Mouse (Mus musculus) MEL (cell line): ENCODE results near the gene Arl15. TPM values are rescaled to one million over a fixed set of nuclear protein-coding genes. Genes with fewer than 3 reads are reported as not detected.

Experiments used
- DNase-seq: peaks from one replicate; pipeline ENCODE4 v3.0.0; 2011; ENCODE audit warnings: low read depth, low spot score
- H3K27ac ChIP-seq: 2 replicates; pipeline ENCODE4 v1.5.1; 2012; ENCODE audit warnings: low read depth, mild to moderate bottlenecking, control low read depth, low read length, moderate library complexity; ENCODE audit not compliant: control insufficient read depth
- H3K27me3 ChIP-seq, 2 experiments: fragments of 150-350 bp in 1 of 2; sonication (generic) in 1 of 2; 2 replicates each; pipeline ENCODE4 v1.6.1; 2012; ENCODE audit warnings: low read length in 2 of 2, mild to moderate bottlenecking in 2 of 2, improper control_type of control experiment in 1 of 2, moderate library complexity in 1 of 2; ENCODE audit not compliant: insufficient read depth in 2 of 2, control insufficient read depth in 1 of 2
- H3K36me3 ChIP-seq, 2 experiments: 2 replicates each; pipeline ENCODE4 v1.6.1; 2012 to 2014; ENCODE audit warnings: low read length in 2 of 2, improper control_type of control experiment in 1 of 2, inconsistent platforms in 1 of 2, mild to moderate bottlenecking in 1 of 2; ENCODE audit not compliant: insufficient read depth in 2 of 2, control insufficient read depth in 1 of 2
- H3K4me1 ChIP-seq, 2 experiments: fragments of 150-350 bp in 1 of 2; sonication (generic) in 1 of 2; 2 replicates each; pipeline ENCODE4 v1.6.1; 2012; ENCODE audit warnings: low read length in 2 of 2, improper control_type of control experiment in 1 of 2, mild to moderate bottlenecking in 1 of 2; ENCODE audit not compliant: insufficient read depth in 2 of 2, control insufficient read depth in 1 of 2
- H3K4me3 ChIP-seq, 2 experiments: fragments of 150-350 bp in 1 of 2; sonication (generic) in 1 of 2; 2 replicates each; pipeline ENCODE4 v1.5.1; 2012; ENCODE audit warnings: low read depth in 2 of 2, low read length in 2 of 2, mild to moderate bottlenecking in 2 of 2, moderate library complexity in 2 of 2, control low read depth in 1 of 2, improper control_type of control experiment in 1 of 2; ENCODE audit not compliant: control insufficient read depth in 1 of 2, insufficient read depth in 1 of 2
- H3K79me2 ChIP-seq: 2 replicates; pipeline ENCODE4 v1.6.1; 2012; ENCODE audit warnings: mild to moderate bottlenecking, low read length, moderate library complexity; ENCODE audit not compliant: control insufficient read depth, poor library complexity, insufficient read depth
- H3K9ac ChIP-seq: 2 replicates; pipeline ENCODE4 v1.6.1; 2012; ENCODE audit warnings: low read depth, mild to moderate bottlenecking, control low read depth, low read length, moderate library complexity; ENCODE audit not compliant: control insufficient read depth, poor library complexity, severe bottlenecking
- H3K9me3 ChIP-seq: fragments of 150-350 bp; sonication (generic); replicated peaks from 2 replicates; pipeline ENCODE4 v1.6.1; 2012; ENCODE audit warnings: mild to moderate bottlenecking, low read length, improper control_type of control experiment, moderate library complexity; ENCODE audit not compliant: insufficient read depth
- CHD1 ChIP-seq: IDR thresholded peaks from 2 replicates; pipeline ENCODE4 v1.6.1; 2012; ENCODE audit warnings: low read depth, mild to moderate bottlenecking, inconsistent platforms, low read length, improper control_type of control experiment
- CHD2 ChIP-seq: IDR thresholded peaks from 2 replicates; pipeline ENCODE4 v1.6.1; 2011; ENCODE audit warnings: low read length, improper control_type of control experiment
- CTCF ChIP-seq, 3 experiments: IDR thresholded peaks in 2 of 3; conservative IDR thresholded peaks in 1 of 3; 2 replicates each; pipeline ENCODE4 v1.5.1; 2011 to 2012; ENCODE audit warnings: low read length in 3 of 3, low read depth in 2 of 3, mild to moderate bottlenecking in 2 of 3, improper control_type of control experiment in 1 of 3, inconsistent platforms in 1 of 3, mixed read lengths in 1 of 3, moderate library complexity in 1 of 3; ENCODE audit not compliant: control insufficient read depth in 1 of 3, insufficient read depth in 1 of 3, poor library complexity in 1 of 3, severe bottlenecking in 1 of 3
- E2F4 ChIP-seq: IDR thresholded peaks from 2 replicates; pipeline ENCODE4 v1.6.1; 2011; ENCODE audit warnings: low read depth, low read length, improper control_type of control experiment, borderline replicate concordance
- ELF1 ChIP-seq: IDR thresholded peaks from 2 replicates; pipeline ENCODE4 v1.6.1; 2014; ENCODE audit warnings: low read depth, mild to moderate bottlenecking, inconsistent platforms, low read length, improper control_type of control experiment, moderate library complexity
- EP300 ChIP-seq, 2 experiments: IDR thresholded peaks; 2 replicates each; pipeline ENCODE4 v1.6.1; 2011; ENCODE audit warnings: improper control_type of control experiment in 2 of 2, low read length in 2 of 2, low read depth in 1 of 2, mild to moderate bottlenecking in 1 of 2
- ETS1 ChIP-seq: IDR thresholded peaks from 2 replicates; pipeline ENCODE4 v1.6.1; 2012; ENCODE audit warnings: low read depth, mild to moderate bottlenecking, inconsistent platforms, low read length, improper control_type of control experiment, moderate library complexity
- GATA1 ChIP-seq: IDR thresholded peaks from 2 replicates; pipeline ENCODE4 v1.6.1; 2011; ENCODE audit warnings: low read depth, low read length, improper control_type of control experiment
- HCFC1 ChIP-seq: IDR thresholded peaks from 2 replicates; pipeline ENCODE4 v1.6.1; 2012; ENCODE audit warnings: low read depth, mild to moderate bottlenecking, inconsistent platforms, low read length, improper control_type of control experiment, moderate library complexity
- JUND ChIP-seq: IDR thresholded peaks from 2 replicates; pipeline ENCODE4 v1.6.1; 2011; ENCODE audit warnings: low read depth, mild to moderate bottlenecking, improper control_type of control experiment, low read length
- MXI1 ChIP-seq: IDR thresholded peaks from 2 replicates; pipeline ENCODE4 v1.6.1; 2011; ENCODE audit warnings: mild to moderate bottlenecking, low read depth, low read length, improper control_type of control experiment
- NRF1 ChIP-seq: IDR thresholded peaks from 2 replicates; pipeline ENCODE4 v1.6.1; 2014; ENCODE audit warnings: low read depth, mild to moderate bottlenecking, inconsistent platforms, low read length, improper control_type of control experiment, moderate library complexity; ENCODE audit not compliant: poor library complexity, insufficient read depth, severe bottlenecking
- POLR2A ChIP-seq, 2 experiments: IDR thresholded peaks; 2 replicates each; pipeline ENCODE4 v1.6.1; 2011 to 2012; ENCODE audit warnings: low read length in 2 of 2, mild to moderate bottlenecking in 2 of 2, control low read depth in 1 of 2, improper control_type of control experiment in 1 of 2, low read depth in 1 of 2, moderate library complexity in 1 of 2; ENCODE audit not compliant: control insufficient read depth in 1 of 2, insufficient read depth in 1 of 2, poor library complexity in 1 of 2
- POLR2AphosphoS2 ChIP-seq: IDR thresholded peaks from 2 replicates; pipeline ENCODE4 v1.6.1; 2011; ENCODE audit warnings: low read length, improper control_type of control experiment
- RAD21 ChIP-seq: IDR thresholded peaks from 2 replicates; pipeline ENCODE4 v1.6.1; 2011; ENCODE audit warnings: mild to moderate bottlenecking, low read depth, low read length, improper control_type of control experiment
- RCOR1 ChIP-seq: IDR thresholded peaks from 2 replicates; pipeline ENCODE4 v1.6.1; 2012; ENCODE audit warnings: low read depth, mild to moderate bottlenecking, inconsistent platforms, low read length, improper control_type of control experiment
- SIN3A ChIP-seq: IDR thresholded peaks from 2 replicates; pipeline ENCODE4 v1.6.1; 2012; ENCODE audit warnings: low read length, improper control_type of control experiment, inconsistent platforms
- SMC3 ChIP-seq: IDR thresholded peaks from 2 replicates; pipeline ENCODE4 v1.6.1; 2011; ENCODE audit warnings: low read depth, low read length, improper control_type of control experiment
- TCF12 ChIP-seq: IDR thresholded peaks from 2 replicates; pipeline ENCODE4 v1.6.1; 2014; ENCODE audit warnings: low read depth, mild to moderate bottlenecking, inconsistent platforms, low read length, improper control_type of control experiment, moderate library complexity
- UBTF ChIP-seq: IDR thresholded peaks from 2 replicates; pipeline ENCODE4 v1.6.1; 2012; ENCODE audit warnings: low read depth, mild to moderate bottlenecking, inconsistent platforms, low read length, improper control_type of control experiment, moderate library complexity, borderline replicate concordance; ENCODE audit not compliant: insufficient read depth
- USF2 ChIP-seq, 2 experiments: IDR thresholded peaks; 2 replicates each; pipeline ENCODE4 v1.6.1; 2011 to 2012; ENCODE audit warnings: improper control_type of control experiment in 2 of 2, low read length in 2 of 2, borderline replicate concordance in 1 of 2, inconsistent platforms in 1 of 2, low read depth in 1 of 2, mild to moderate bottlenecking in 1 of 2; ENCODE audit not compliant: insufficient read depth in 1 of 2
- ZC3H11A ChIP-seq: IDR thresholded peaks from 2 replicates; pipeline ENCODE4 v1.6.1; 2012; ENCODE audit warnings: low read depth, mild to moderate bottlenecking, inconsistent platforms, low read length, improper control_type of control experiment
- ZMIZ1 ChIP-seq: IDR thresholded peaks from 2 replicates; pipeline ENCODE4 v1.6.1; 2012; ENCODE audit warnings: low read depth, mild to moderate bottlenecking, inconsistent platforms, low read length, improper control_type of control experiment, moderate library complexity
- ZNF384 ChIP-seq: IDR thresholded peaks from 2 replicates; pipeline ENCODE4 v1.6.1; 2012; ENCODE audit warnings: low read depth, mild to moderate bottlenecking, inconsistent platforms, low read length, improper control_type of control experiment
- polyA plus RNA-seq, 2 experiments: library from polyadenylated mRNA; stranded (reverse) in 1 of 2; unstranded in 1 of 2; fragments of >175 nt in 1 of 2; fragments of >200 nt in 1 of 2; gene quantifications; 2 replicates each; pipeline versions ENCODE4 v1.2.1 to v1.2.4; 2012; ENCODE audit warnings: low replicate concordance in 2 of 2, low read depth in 1 of 2; ENCODE audit not compliant: insufficient read length in 2 of 2, insufficient read depth in 1 of 2, missing spikeins in 1 of 2
- total RNA-seq: library from RNA; depleted of rRNA; stranded (reverse); fragments of 300-350 nt; gene quantifications from 2 replicates; pipeline ENCODE4 v1.2.3, GENCODE M21; 2012

Gene Arl15
- total and polyA plus RNA-seq, 3 experiments = 3.6 to 5.8 TPM; not detected in 1

DNA sequence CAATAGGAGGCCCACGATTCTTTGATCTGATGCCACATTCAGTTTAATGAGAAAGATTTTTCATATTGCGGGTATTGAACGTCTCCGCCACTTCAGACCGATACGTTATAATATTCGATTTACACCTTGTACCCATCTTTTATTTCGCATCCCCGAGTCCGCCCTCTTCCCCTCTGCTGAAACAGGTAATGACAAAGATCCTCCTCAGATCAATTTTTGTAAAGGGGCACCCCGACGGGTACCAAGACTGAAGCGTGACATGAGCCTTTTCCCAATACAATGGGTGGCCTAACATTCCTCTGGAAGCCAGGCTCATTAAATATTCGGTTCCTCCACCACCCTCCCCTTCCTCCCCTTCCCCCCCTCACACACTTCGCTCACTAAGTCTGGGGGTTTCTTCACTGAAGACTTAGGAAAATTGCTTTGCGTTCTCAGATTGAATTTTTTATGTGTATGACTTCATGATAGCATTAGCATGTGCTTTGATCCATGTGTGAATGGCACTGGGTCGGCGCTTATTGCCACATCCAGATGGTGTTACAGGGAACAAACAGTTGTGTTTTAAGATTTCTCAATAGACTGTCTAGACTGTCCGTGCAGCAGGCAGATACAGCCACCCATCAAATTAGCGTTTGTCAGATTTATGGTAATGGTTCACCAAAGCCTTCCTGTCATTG lies 85.5 kb downstream of the Arl15 start:
- H3K4me3 ChIP-seq = no peak overlapping the region
- no peak for DNase-seq
- no peak for TF ChIP-seq TCF12
- no peak for TF ChIP-seq ZMIZ1
- no peak for TF ChIP-seq GATA1
- TF ChIP-seq NRF1 = no peak
- TF ChIP-seq SMC3 = no peak
- no peak for TF ChIP-seq RAD21
- no peak for TF ChIP-seq USF2 (IDR thresholded peaks at IDR 0.05; ENCODE audit: borderline replicate concordance in 1 of 2, insufficient read depth in 1 of 2, low read depth in 1 of 2, low read length in 2 of 2)
- TF ChIP-seq ZNF384 = no peak
- no peak for TF ChIP-seq JUND
- TF ChIP-seq POLR2AphosphoS2 = no peak
- TF ChIP-seq ELF1 = no peak
- H3K9me3 ChIP-seq = no peaks in the 10 kb centered on the region
- H3K79me2 ChIP-seq = no peaks in the 10 kb centered on the region
- no peaks in the 10 kb centered on the region for H3K36me3 ChIP-seq
- H3K4me1 ChIP-seq = no peaks in the 10 kb centered on the region
- no peaks in the 10 kb centered on the region for H3K27me3 ChIP-seq
- H3K27ac ChIP-seq = no peak overlapping the region
- no peak overlapping the region for H3K9ac ChIP-seq

DNA sequence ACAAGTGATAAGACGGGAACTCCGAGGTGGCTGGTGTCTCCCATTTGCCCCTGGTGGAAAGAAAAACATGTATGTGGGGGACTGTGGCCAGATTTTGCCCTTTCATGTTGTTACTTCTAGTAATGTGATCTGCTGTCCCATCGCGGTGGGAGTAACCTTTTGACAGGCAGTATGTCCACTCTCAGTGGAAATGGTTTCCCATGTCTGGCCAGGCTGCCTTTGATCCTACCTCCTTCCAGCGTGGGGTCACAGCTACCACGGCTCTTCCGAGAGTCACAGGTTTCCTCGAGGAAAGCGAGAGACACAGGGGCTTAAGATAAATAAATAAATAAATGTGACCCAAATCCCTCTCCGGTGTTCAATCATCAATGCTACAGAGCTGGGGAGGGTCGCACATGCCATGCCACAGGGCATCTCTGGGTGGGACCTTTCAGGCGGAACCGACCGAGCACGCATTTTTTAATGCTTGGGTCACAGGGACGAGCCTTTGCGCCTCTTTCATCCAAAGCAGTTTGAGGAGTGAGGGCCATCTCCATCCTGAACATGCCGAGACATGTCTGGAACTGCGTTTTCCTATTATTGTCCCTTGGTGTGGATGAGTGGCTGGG lies 86.4 kb downstream of the Arl15 start:
- no peak overlapping the region for H3K4me3 ChIP-seq
- no peak overlapping the region for H3K27ac ChIP-seq
- DNase-seq = no peak
- no peaks in the 10 kb centered on the region for H3K36me3 ChIP-seq
- TF ChIP-seq CTCF (IDR thresholded peaks at IDR 0.05 in 2 of 3, conservative IDR thresholded peaks at IDR 0.05 in 1 of 3; ENCODE audit: control insufficient read depth in 1 of 3, insufficient read depth in 1 of 3, low read depth in 2 of 3, low read length in 3 of 3, poor library complexity in 1 of 3, severe bottlenecking in 1 of 3) (no peak), RCOR1 (no peak), SMC3 (no peak), EP300 (IDR thresholded peaks at IDR 0.05; ENCODE audit: low read depth in 1 of 2, low read length in 2 of 2) (no peak), POLR2A (IDR thresholded peaks at IDR 0.05; ENCODE audit: control insufficient read depth in 1 of 2, insufficient read depth in 1 of 2, low read depth in 1 of 2, low read length in 2 of 2, poor library complexity in 1 of 2) (no peak), ELF1 (no peak), E2F4 (no peak), CHD2 (no peak), SIN3A (no peak), POLR2AphosphoS2 (no peak), HCFC1 (no peak), CHD1 (no peak), ETS1 (no peak), RAD21 (no peak), ZC3H11A (no peak), JUND (no peak), MXI1 (no peak), UBTF (no peak)
- no peaks in the 10 kb centered on the region for H3K4me1 ChIP-seq
- H3K9me3 ChIP-seq = no peaks in the 10 kb centered on the region
- no peaks in the 10 kb centered on the region for H3K27me3 ChIP-seq
- no peak overlapping the region for H3K9ac ChIP-seq
- H3K79me2 ChIP-seq = no peaks in the 10 kb centered on the region
